Mouse (Mus musculus): ENCODE results near the gene Dbh. TPM values are rescaled to one million over a fixed set of nuclear protein-coding genes. Genes with fewer than 3 reads are reported as not detected.

Dbh gene
- 1.2 and 1.3 TPM in 2 replicates for polyA plus RNA-seq (2015; fragmentation: Nextera tagmentation; extraction: Ambion mirVana)

DNA sequence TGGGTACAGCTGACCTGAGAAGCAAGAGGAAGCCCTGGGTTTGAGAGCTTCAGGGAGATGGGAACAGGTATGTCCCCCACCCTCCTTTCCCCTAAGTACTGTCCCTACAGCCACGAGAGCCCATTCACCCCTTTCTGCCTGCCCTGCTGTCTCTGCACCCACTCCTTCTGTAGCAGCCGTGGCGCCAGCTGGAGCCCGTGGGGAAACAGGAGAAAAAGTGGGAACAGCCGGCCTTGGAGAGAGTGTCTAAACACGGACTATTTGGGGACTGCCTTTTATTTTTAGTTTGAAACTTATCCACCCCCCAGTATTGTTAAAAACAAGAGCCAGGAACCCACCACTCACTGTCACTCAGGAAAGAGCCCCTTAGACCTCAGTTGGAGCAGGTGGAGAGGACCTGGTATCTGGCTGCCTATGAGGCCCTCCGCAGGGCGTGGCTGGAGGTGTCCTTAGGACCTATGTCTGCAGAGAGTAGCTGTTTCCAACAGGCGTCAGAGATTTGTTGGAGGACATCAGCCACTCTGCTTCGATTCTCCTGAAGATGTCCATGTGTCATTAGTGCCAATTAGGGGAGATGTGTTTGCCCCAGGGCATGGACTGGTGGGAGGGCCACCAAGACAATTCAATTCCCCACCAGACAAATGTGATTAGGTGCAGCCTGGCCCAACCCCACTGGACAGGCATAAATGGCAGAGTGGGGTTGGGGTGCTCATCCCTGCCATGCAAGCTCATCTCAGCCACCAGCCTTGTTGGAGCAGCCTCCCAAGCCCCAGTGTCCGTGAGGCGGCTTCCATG, at the start of gene Dbh:
Gene Dbh, plus strand, starts transcription at position 438 of the 795 bp plus-strand sequence.
- H3K9me3 ChIP-seq, result no peaks in the 10 kb centered on the region
- no peak within 1 kb of the TSS for H3K9ac ChIP-seq
- WGBS, result 78% methylated on average over 12 of the region's 12 CpGs
- no peak within 1 kb of the TSS for H3K4me2 ChIP-seq (replicated peaks)
- H3K27ac ChIP-seq, result no peak within 1 kb of the TSS
- H3K4me3 ChIP-seq, result no peak within 1 kb of the TSS
- no peaks in the 10 kb centered on the region for H3K36me3 ChIP-seq
- ATAC-seq (ENCODE audit: low FRiP score, low read depth), result no peak; the same call in 1 of the 2 replicates
- peaks cover 28% of the 10 kb centered on the region for H3K4me1 ChIP-seq
- H3K27me3 ChIP-seq, result no peaks in the 10 kb centered on the region

DNA sequence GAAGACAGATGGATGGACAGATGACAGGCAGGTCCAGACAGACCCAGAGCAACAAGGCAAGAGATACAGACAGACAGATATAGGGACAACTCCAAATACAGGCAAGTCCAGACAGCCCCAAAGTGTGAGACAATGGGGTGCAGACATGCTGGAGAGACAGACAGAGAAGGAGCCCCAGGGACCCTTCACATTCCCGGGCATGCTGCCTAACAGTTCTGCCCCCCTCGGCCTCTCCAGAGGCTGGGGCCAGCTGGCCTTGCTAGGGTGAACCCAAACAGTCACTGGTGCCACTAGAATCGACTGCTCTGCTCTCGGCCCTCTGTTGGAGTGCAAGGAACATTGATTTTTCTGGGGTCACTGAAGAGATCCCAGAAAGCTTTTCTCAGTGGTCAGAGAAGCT, 46.6 kb upstream of the Dbh start:
- Histone ChIP-seq H3K27me3 (peaks cover 9% of the 10 kb centered on the region; the same call in 1 of the 2 replicates), H3K4me2 (replicated peaks) (no peak overlapping the region), H3K4me1 (peaks cover 53% of the 10 kb centered on the region), H3K9me3 (no peaks in the 10 kb centered on the region), H3K27ac (no peak overlapping the region), H3K4me3 (no peak overlapping the region), H3K9ac (no peak overlapping the region), H3K36me3 (no peaks in the 10 kb centered on the region)
- ATAC-seq (ENCODE audit: low FRiP score, low read depth), result no peak
- WGBS, result 53% methylated on average over 4 of the region's 4 CpGs

- Histone ChIP-seq H3K4me2 (replicated peaks) (no peak overlapping the region), H3K27ac (peak overlapping the region; percentile 75; the same call in 1 of the 2 replicates), H3K4me3 (no peak overlapping the region), H3K4me1 (peaks cover 60% of the 10 kb centered on the region), H3K27me3 (peaks cover 10% of the 10 kb centered on the region; the same call in 1 of the 2 replicates), H3K9me3 (no peaks in the 10 kb centered on the region), H3K36me3 (no peaks in the 10 kb centered on the region), H3K9ac (no peak overlapping the region)
- whole genome bisulfite sequencing, result 77% methylated on average over 2 of the region's 2 CpGs
- no peak for ATAC-seq (ENCODE audit: low FRiP score, low read depth)
Measured at GRCm38 (mm10) chr2:27119766-27120165, 45.3 kb upstream of the Dbh start.

GRCm38 (mm10) chr2:27120241-27120641, 44.8 kb upstream of the Dbh start:
- peak overlapping the region; percentile 75; the same call in 1 of the 2 replicates for H3K27ac ChIP-seq
- peaks cover 60% of the 10 kb centered on the region for H3K4me1 ChIP-seq
- no peak for ATAC-seq (ENCODE audit: low FRiP score, low read depth)
- no peak overlapping the region for H3K4me3 ChIP-seq
- H3K27me3 ChIP-seq, result peaks cover 11% of the 10 kb centered on the region; the same call in 1 of the 2 replicates
- H3K36me3 ChIP-seq, result no peaks in the 10 kb centered on the region
- H3K4me2 ChIP-seq (replicated peaks), result no peak overlapping the region
- no peak overlapping the region for H3K9ac ChIP-seq
- H3K9me3 ChIP-seq, result no peaks in the 10 kb centered on the region
- 48% methylated on average over 8 of the region's 8 CpGs for WGBS

DNA sequence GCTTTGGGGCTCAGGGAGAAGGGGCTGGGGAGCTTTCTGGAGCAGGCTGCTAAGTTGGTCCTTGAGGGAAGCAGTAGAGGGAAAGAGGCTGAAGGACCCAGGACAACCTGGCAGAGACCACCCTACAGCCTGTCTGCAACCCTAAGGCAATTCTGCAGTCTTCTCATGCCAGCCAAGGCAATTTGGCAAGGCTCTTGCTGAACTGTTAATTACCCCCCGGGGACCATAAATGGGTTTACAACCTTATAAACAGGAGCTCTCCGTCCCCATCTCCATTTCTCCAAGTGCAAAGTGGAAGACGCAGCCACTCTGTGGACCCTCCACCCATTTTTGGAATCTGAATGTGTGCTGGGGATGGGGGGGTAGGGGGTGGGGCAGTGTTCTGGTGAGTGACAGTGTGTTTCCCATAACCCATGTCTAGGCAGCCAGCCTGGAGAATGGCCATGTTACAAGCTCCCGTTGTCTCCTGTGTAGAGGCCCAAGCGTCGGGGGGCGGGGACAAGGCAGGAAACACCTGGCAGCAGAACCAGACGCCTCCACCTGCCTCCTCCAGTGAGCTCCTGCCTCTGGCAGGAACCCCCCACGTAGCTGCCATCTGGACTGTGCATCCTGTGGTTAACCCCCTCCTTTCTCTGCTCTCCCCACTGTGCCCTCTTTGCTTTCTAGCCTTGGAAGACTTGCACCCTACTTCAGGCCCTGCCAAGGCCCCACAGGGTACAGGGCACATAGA, 43.2 kb upstream of the Dbh start:
- ATAC-seq (ENCODE audit: low FRiP score, low read depth), result peak; percentile 83
- peaks cover 11% of the 10 kb centered on the region; the same call in 1 of the 2 replicates for H3K27me3 ChIP-seq
- H3K4me1 ChIP-seq, result peaks cover 60% of the 10 kb centered on the region
- peak overlapping the region; percentile 48 for H3K4me2 ChIP-seq (replicated peaks)
- H3K4me3 ChIP-seq, result no peak overlapping the region
- no peaks in the 10 kb centered on the region for H3K9me3 ChIP-seq
- WGBS, result 3% methylated on average over 9 of the region's 9 CpGs
- H3K36me3 ChIP-seq, result no peaks in the 10 kb centered on the region
- no peak overlapping the region for H3K9ac ChIP-seq
- peak overlapping the region; percentile 80 for H3K27ac ChIP-seq

DNA sequence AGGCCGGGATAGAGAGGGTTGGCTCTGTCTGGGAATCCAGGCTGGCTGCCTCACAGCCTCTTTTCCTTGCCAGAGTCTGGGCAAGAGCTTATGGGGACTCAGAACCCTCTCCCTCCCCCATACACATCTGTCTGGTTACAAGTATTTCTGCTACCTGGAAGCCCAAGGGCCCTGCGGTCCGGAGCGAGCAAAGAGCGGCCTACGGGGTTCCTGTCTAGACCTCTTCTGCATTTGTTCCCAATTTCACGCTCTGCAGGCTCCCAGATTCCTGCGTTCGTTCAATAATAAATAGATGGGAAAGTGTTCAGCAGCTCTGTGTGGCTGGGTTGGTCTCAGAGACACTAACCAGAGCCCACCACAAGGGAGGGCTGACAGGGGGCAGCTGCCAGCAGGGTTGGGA, 42.5 kb upstream of the Dbh start:
- peak; percentile 24 for ATAC-seq (ENCODE audit: low FRiP score, low read depth)
- H3K36me3 ChIP-seq, result no peaks in the 10 kb centered on the region
- no peak overlapping the region for H3K9ac ChIP-seq
- peaks cover 60% of the 10 kb centered on the region for H3K4me1 ChIP-seq
- H3K27me3 ChIP-seq, result peaks cover 11% of the 10 kb centered on the region; the same call in 1 of the 2 replicates
- 12% methylated on average over 9 of the region's 9 CpGs for WGBS
- H3K4me2 ChIP-seq (replicated peaks), result peak overlapping the region; percentile 48
- H3K27ac ChIP-seq, result peak overlapping the region; percentile 80
- H3K4me3 ChIP-seq, result no peak overlapping the region
- H3K9me3 ChIP-seq, result no peaks in the 10 kb centered on the region

DNA sequence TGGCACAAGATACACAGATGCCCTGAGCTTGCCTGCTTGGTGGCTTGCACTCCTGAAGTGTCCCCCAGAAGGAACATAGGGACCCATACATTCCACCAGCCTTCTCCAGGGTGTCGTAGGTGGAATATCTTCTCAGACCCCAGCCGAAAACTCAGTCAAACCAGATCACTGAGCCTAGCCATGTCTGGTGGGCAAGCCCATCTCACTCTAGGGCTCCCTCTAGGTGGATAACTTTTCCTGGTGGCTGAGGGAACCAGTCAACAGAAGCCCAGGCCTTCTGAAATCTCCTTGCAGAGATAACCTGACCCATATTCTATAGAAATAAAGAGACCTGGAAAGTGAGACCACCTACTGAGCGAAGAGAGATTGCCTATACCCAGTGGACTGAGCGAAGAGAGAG, 41.9 kb upstream of the Dbh start:
- H3K4me1 ChIP-seq, result peaks cover 60% of the 10 kb centered on the region
- H3K27ac ChIP-seq, result peak overlapping the region; percentile 80
- WGBS, result 81% methylated on average over 4 of the region's 4 CpGs
- H3K27me3 ChIP-seq, result peaks cover 11% of the 10 kb centered on the region; the same call in 1 of the 2 replicates
- H3K4me2 ChIP-seq (replicated peaks), result no peak overlapping the region; the same call in 1 of the 2 replicates
- no peak for ATAC-seq (ENCODE audit: low FRiP score, low read depth)
- H3K9me3 ChIP-seq, result no peaks in the 10 kb centered on the region
- H3K36me3 ChIP-seq, result no peaks in the 10 kb centered on the region
- no peak overlapping the region for H3K9ac ChIP-seq
- no peak overlapping the region for H3K4me3 ChIP-seq

DNA sequence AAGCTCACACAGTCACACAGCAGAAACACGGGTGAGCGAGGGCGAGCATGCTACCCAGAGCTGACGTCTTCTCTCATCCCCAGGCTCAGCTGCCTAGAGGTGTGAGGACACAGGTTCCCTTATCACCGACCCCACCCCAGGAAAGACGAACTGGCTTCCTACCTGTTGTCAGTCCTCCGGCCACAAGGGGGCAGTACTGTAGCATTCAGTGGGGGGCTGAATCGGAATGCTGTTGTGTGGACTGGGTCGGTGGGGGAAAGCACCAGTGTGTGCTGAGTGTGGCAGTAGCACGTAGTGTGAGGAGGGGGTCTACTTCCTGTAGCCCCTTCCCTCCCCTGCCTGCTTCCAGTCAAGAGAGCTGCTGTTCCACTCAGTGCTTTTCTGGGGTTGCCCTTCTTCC, 39.1 kb upstream of the Dbh start:
- no peak for ATAC-seq (ENCODE audit: low FRiP score, low read depth)
- no peak overlapping the region for H3K9ac ChIP-seq
- no peak overlapping the region for H3K4me2 ChIP-seq (replicated peaks)
- 46% methylated on average over 10 of the region's 10 CpGs for WGBS
- H3K27ac ChIP-seq, result no peak overlapping the region
- peaks cover 32% of the 10 kb centered on the region for H3K4me1 ChIP-seq
- no peaks in the 10 kb centered on the region for H3K36me3 ChIP-seq
- no peaks in the 10 kb centered on the region for H3K9me3 ChIP-seq
- H3K27me3 ChIP-seq, result peaks cover 2% of the 10 kb centered on the region; the same call in 1 of the 2 replicates
- no peak overlapping the region for H3K4me3 ChIP-seq

DNA sequence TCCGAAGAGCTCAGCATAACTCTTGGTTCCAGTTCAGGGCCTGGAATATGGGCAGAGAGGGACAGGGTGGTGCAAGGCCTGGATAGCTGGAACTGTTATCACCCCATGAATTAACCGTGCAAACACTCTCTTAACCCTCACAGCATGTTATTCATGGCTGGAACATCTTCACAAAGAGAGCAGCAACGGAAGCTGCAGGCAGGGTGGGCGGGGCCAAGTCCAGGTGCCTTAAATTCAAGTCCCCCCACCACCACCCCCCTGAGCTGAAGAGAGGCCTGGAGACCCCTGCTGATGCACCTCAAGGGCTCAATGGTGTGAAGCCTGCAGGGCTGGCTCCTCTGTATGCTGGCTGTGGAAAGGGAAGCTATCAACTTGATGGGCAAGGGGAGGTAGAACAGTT, 38.5 kb upstream of the Dbh start:
- no peak overlapping the region for H3K4me2 ChIP-seq (replicated peaks)
- no peak overlapping the region for H3K27ac ChIP-seq
- ATAC-seq (ENCODE audit: low FRiP score, low read depth), result no peak
- H3K9ac ChIP-seq, result no peak overlapping the region
- H3K4me1 ChIP-seq, result peaks cover 27% of the 10 kb centered on the region
- H3K27me3 ChIP-seq, result peaks cover 2% of the 10 kb centered on the region; the same call in 1 of the 2 replicates
- H3K9me3 ChIP-seq, result no peaks in the 10 kb centered on the region
- H3K36me3 ChIP-seq, result no peaks in the 10 kb centered on the region
- 62% methylated on average over 4 of the region's 4 CpGs for WGBS
- no peak overlapping the region for H3K4me3 ChIP-seq

GRCm38 (mm10) chr2:27128990-27129389, 36.0 kb upstream of the Dbh start:
- Histone ChIP-seq H3K27me3 (peaks cover 2% of the 10 kb centered on the region; the same call in 1 of the 2 replicates), H3K4me3 (no peak overlapping the region), H3K4me2 (replicated peaks) (no peak overlapping the region), H3K9ac (no peak overlapping the region), H3K27ac (no peak overlapping the region), H3K4me1 (peaks cover 2% of the 10 kb centered on the region; the same call in 1 of the 2 replicates), H3K36me3 (no peaks in the 10 kb centered on the region), H3K9me3 (no peaks in the 10 kb centered on the region)
- no peak for ATAC-seq (ENCODE audit: low FRiP score, low read depth)
- 72% methylated on average over 3 of the region's 3 CpGs for WGBS

- Histone ChIP-seq H3K4me1 (no peaks in the 10 kb centered on the region), H3K9ac (no peak overlapping the region), H3K27me3 (peaks cover 26% of the 10 kb centered on the region), H3K36me3 (no peaks in the 10 kb centered on the region), H3K27ac (no peak overlapping the region), H3K4me2 (replicated peaks) (no peak overlapping the region), H3K4me3 (no peak overlapping the region), H3K9me3 (no peaks in the 10 kb centered on the region)
- ATAC-seq (ENCODE audit: low FRiP score, low read depth), result no peak
- WGBS, result 73% methylated on average over 5 of the region's 5 CpGs
Measured at GRCm38 (mm10) chr2:27135935-27136334, 29.1 kb upstream of the Dbh start.

GRCm38 (mm10) chr2:27136336-27136735, 28.7 kb upstream of the Dbh start:
- Histone ChIP-seq H3K9me3 (no peaks in the 10 kb centered on the region), H3K27me3 (peaks cover 30% of the 10 kb centered on the region), H3K36me3 (no peaks in the 10 kb centered on the region), H3K4me2 (replicated peaks) (no peak overlapping the region), H3K9ac (no peak overlapping the region), H3K4me3 (no peak overlapping the region), H3K4me1 (no peaks in the 10 kb centered on the region), H3K27ac (no peak overlapping the region)
- no peak for ATAC-seq (ENCODE audit: low FRiP score, low read depth)
- 74% methylated on average over 3 of the region's 3 CpGs for WGBS

All from limb, embryonic 13.5 days (tissue).